Mouse (Mus musculus) frontal cortex, postnatal 14 days (tissue): ENCODE data around the gene Tmem115.
A peak's percentile ranks its signal among the peaks of the same experiment; 100 is the strongest.

ENCODE experiments used
- DNase-seq, 2 experiments: peaks; one replicate each; pipeline ENCODE4 v3.0.0; 2022; ENCODE audit warnings: low spot score in 2 of 2

The Tmem115 gene

GRCm38 (mm10) chr9:107521711-107522399 lies 11.9 kb upstream of the Tmem115 start:
- DNase-seq = no peak

DNA sequence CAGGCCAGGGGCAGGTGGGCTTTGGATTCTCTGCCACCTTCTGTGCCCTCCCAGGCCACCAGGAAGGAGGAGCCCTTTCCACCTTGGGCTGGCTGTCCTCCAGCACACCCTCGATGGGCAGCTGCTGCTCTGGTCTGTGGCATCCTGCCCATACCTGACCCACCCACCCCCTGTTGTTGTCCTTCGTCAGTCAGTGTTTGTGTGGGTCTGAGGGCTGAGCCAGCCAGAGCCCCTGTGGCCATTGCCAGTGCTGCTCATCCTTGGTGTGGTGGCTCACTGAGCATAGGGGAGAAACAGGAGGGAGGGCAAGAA lies 11.4 kb upstream of the Tmem115 start:
- no peak for DNase-seq

DNA sequence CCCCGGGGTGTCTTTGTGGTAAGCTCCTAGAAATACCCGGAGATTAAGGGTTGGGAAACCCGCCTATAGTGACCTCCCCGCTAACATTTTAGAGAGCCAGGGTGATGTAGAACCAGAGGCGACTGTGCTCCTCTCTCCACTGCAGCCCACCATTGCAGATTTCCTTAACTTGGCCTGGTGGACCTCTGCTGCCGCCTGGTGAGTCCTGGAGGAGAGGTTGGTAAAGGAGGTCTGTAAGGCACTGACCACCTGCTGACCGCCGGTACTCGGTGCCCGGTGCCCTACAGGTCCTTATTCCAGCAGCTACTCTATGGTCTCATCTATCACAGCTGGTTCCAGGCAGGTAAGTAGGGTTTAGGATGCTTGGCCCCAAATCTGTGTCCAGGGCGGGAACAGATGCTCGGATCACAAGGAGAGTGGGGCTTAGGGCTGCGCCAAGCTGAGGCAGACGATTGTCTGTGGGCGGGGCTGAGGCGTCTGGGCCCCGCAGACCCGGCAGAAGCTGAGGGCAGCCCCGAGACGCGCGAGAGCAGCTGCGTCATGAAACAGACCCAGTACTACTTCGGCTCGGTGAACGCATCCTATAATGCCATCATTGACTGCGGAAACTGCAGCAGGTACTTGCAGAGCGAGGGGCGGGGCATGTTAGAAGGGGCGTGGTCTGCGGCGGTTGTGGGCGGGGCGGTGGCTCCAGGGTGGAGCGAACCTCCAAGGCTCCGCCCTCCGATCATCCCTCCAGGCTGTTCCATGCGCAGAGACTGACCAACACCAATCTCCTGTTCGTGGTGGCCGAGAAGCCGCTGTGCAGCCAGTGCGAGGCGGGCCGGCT lies 7.3 kb upstream of the Tmem115 start:
- peak in 1 of 2 experiments; percentile 78 for DNase-seq

DNA sequence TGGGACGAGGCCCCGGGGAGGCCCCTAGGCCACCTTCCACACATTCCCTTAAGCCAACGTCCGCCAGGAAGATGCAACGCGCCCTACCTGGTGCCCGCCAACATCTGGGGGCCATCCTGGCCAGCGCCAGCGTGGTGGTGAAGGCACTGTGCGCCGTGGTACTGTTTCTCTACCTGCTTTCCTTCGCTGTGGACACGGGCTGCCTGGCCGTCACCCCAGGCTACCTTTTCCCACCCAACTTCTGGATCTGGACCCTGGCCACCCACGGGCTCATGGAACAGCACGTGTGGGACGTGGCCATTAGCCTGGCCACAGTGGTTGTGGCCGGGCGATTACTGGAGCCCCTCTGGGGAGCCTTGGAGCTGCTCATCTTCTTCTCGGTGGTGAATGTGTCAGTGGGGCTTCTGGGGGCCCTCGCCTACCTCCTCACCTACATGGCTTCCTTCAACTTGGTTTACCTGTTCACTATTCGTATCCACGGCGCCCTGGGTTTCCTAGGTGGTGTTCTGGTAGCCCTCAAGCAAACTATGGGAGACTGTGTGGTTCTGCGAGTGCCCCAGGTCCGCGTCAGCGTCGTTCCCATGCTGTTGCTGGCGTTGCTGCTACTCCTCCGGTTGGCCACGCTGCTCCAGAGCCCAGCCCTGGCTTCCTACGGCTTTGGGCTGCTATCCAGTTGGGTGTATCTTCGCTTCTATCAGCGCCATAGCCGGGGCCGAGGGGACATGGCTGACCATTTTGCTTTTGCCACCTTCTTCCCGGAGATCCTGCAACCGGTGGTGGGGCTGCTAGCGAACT lies 860 bp downstream of the Tmem115 start:
- no peak for DNase-seq

- no peak for DNase-seq
Measured at GRCm38 (mm10) chr9:107538231-107538630, 4.5 kb downstream of the Tmem115 start.

GRCm38 (mm10) chr9:107538711-107539110 lies 5.0 kb downstream of the Tmem115 start:
- no peak for DNase-seq

GRCm38 (mm10) chr9:107539940-107540339 lies 6.2 kb downstream of the Tmem115 start:
- no peak for DNase-seq

- no peak for DNase-seq
Measured at GRCm38 (mm10) chr9:107540420-107540819, 6.7 kb downstream of the Tmem115 start.

DNA sequence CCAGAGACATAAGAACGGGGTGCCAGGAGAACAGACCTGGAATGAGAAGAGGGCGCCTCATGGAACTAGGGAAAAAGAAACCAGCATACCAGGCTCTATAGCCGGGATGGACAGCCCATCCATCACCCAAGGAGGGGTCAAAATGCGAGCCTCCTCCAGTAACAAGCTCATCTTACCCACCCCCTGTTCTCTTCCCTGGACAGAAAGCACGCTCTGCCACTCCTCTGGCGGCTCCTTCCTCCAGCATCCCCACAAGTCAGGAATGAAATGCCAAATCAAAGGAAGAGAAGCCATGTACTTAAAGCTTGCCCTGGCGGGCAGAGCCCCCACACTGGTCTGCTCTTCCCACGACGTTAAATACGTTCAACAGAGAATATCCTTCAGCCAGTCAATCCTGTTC lies 7.3 kb downstream of the Tmem115 start:
- no peak for DNase-seq

- DNase-seq = peak; percentile 90 to 93
Measured at GRCm38 (mm10) chr9:107541474-107542351, 8.0 kb downstream of the Tmem115 start, which contains the start of the genes Cyb561d2 and Nprl2. Gene Cyb561d2, minus strand, starts transcription at chr9:107542193. Gene Nprl2, plus strand, starts transcription at chr9:107542226.

DNA sequence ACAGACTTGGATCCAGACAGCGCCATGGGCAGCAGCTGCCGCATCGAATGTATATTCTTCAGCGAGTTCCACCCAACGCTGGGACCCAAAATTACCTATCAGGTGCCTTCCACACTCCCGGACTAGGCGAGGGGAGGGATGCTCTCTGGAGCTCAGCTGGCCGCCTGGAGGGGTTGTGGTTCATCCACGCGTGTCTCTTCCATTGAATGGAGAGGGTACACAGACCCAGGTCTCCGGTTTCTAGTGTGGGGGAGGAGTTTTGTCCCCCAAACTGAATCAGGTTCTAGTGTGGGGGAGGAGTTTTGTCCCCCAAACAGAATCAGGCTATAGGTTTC lies 8.6 kb downstream of the Tmem115 start:
- no peak for DNase-seq

DNA sequence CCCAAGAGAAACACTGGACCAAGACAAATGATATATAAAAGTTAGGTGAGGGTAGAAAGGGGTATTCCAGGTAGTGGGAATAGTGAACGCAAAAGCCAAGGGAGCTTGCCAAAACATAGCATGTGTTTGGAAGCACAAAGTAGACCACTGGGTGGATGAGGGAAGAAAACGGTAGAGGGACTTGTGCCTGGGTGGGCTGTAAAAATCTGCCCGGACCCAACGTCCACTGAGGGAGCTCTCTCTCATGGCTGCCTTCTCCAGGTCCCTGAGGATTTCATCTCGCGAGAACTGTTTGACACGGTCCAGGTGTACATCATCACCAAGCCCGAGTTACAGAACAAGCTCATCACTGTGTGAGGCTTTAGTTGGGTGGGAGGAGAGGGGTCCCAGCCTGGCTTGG lies 9.0 kb downstream of the Tmem115 start:
- no peak for DNase-seq

DNA sequence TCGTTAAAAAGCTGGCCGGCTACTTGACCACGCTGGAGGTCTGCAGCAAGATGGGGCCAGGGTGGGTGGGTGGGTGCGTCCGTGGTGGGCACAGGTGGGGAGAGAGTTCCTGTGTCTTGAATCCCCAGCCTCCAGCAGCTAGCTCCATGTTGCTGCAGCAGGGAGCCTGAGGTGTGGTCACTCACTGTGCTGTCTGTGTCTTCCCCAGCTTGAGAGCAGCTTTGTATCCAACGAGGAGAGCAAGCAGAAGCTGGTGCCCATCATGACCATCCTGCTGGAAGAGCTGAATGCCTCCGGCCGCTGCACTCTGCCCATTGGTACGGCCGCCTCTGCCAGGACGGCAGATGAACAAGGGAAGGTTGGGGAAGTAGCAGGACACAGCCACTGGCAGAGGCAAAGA lies 9.6 kb downstream of the Tmem115 start:
- DNase-seq = no peak

- DNase-seq = no peak
Measured at GRCm38 (mm10) chr9:107544196-107544700, 10.5 kb downstream of the Tmem115 start.

GRCm38 (mm10) chr9:107544729-107545128 lies 11.0 kb downstream of the Tmem115 start:
- no peak for DNase-seq

DNA sequence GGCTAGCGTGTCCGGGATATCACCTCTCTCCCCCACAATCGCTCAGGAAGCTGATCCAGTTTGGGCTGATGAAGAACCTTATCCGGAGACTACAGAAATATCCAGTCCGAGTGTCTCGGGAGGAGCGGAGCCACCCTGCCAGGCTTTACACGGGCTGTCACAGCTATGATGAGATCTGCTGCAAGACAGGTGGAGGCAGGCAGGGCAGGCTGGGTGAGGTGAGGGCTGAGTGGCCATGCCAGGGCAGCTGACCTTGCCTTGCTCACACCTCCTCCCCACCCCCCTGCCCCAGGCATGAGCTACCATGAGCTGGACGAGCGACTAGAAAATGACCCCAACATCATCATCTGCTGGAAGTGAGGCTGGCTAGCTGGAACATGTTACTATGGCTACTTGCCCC lies 11.5 kb downstream of the Tmem115 start:
- DNase-seq = no peak

GRCm38 (mm10) chr9:107545602-107546001 lies 11.9 kb downstream of the Tmem115 start:
- peak in 1 of 2 experiments; percentile 70 for DNase-seq

- peak; percentile 81 to 85 for DNase-seq
Measured at GRCm38 (mm10) chr9:107547026-107547425, 13.3 kb downstream of the Tmem115 start, which contains the start of gene Zmynd10. Gene Zmynd10, plus strand, starts transcription at chr9:107547298.

GRCm38 (mm10) chr9:107547957-107548356 lies 14.2 kb downstream of the Tmem115 start:
- no peak for DNase-seq

GRCm38 (mm10) chr9:107548820-107549219 lies 15.1 kb downstream of the Tmem115 start:
- no peak for DNase-seq
